8 mouse cellular contexts compared by ENCODE assay signal in the genomic region with DNA sequence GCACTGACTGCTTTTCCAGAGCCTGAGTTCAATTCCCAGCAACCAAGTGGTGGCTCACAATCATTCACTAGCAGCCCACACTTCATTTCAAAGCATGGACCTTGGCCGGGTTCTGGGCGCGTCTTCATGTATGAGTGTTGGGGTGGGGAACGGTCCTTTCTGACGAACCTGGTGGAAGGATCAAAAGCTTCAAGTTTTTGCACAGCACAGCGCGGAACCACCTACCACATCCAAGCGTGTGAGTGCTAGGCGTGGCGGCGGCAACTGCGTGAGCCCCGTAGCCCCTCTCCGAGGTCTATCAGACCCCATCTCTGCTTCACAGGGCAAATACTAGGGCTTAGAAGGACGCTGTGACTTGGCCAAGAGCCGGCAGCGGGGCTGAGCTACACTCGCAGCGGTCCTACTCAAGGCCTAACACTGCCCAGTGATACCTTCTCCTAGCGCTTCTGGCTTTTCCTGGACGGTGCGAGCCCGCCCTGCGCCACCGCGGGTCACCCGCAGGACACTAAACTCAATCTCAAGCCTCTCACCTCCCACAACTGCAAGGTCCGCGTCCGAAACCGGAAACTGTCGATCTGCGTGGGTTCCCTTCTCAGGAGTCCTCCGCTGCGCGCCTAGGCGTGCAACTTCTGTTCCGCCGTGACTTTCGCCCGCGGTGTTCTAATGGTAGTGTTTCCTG. TPM values are rescaled to one million over a fixed set of nuclear protein-coding genes. Genes with fewer than 3 reads are reported as not detected.
DNase-seq lines count a peak whose midpoint lies in the region; ATAC-seq and TF ChIP-seq lines count a peak whose summit lies in the region.

No protein-coding gene starts in this region.

- no peaks in the 10 kb centered on the region for H3K4me1 ChIP-seq in hindbrain, postnatal 0 days (ENCODE audit: insufficient read depth, low read length)

- peak overlapping the region; percentile 94 for H3K27ac ChIP-seq in gastrocnemius, adult 2 months
- peak overlapping the region; percentile 91 for H3K27ac ChIP-seq in hindbrain, postnatal 0 days
- peak overlapping the region; percentile 70 for H3K27ac ChIP-seq in macrophage

- peak overlapping the region; percentile 91 for H3K9ac ChIP-seq in hindbrain, postnatal 0 days (replicated peaks; ENCODE audit: low read length)

- TF ChIP-seq CTCF in gastrocnemius, adult 2 months (IDR thresholded peaks at IDR 0.05): peak; percentile 16; the same call in 1 of the 2 replicates
- TF ChIP-seq CTCF in hindbrain, postnatal 0 days (IDR thresholded peaks at IDR 0.05; ENCODE audit: low read depth): peak; percentile 17; the same call in 1 of the 2 replicates

- under 1% methylated on average over 40 of the region's 42 CpGs for WGBS in hindbrain, postnatal 0 days
- under 1% methylated on average over 41 of the region's 42 CpGs for WGBS in macrophage (ENCODE audit: missing documents)

- peak; percentile 92 for DNase-seq in gastrocnemius, adult 2 months
- peak; percentile 95 for DNase-seq in hindbrain, postnatal 0 days (ENCODE audit: low spot score)
- DNase-seq in left cerebral cortex, adult 18-20 months (ENCODE audit: low spot score in 2 of 2): peak; percentile 83 to 86
- peak; percentile 71 for DNase-seq in retina, postnatal 7 days (ENCODE audit: low read depth, low spot score)
- DNase-seq in urinary bladder, adult 18-20 months (ENCODE audit: low spot score in 2 of 2): peak; percentile 80 to 92

- peak; percentile 81 for ATAC-seq in activated CD4-positive, CD25-positive, alpha-beta regulatory T cell, adult 4 months
- ATAC-seq in common myeloid progenitor, adult 5-6 weeks (replicated peaks; ENCODE audit: low read depth, poor library complexity, severe bottlenecking): peak; percentile 86
- ATAC-seq in hindbrain, postnatal 0 days: peak; percentile 93

- peak overlapping the region; percentile 76 for H3K4me3 ChIP-seq in gastrocnemius, adult 2 months
- H3K4me3 ChIP-seq in hindbrain, postnatal 0 days (ENCODE audit: low read length): peak overlapping the region; percentile 88
- peak overlapping the region; percentile 99 for H3K4me3 ChIP-seq in macrophage (ENCODE audit: inconsistent target)

- no peaks in the 10 kb centered on the region for H3K79me2 ChIP-seq in macrophage (ENCODE audit: inconsistent target)

- peak overlapping the region; percentile 71 for H3K4me2 ChIP-seq in hindbrain, postnatal 0 days (ENCODE audit: low read depth, low read length)

- H3K36me3 ChIP-seq in hindbrain, postnatal 0 days (ENCODE audit: insufficient read depth, low read length): 0 out of 2 replicates have a peak, but pooled peaks cover 16% of the 10 kb centered on the region
- peaks cover 17% of the 10 kb centered on the region; the same call in 1 of the 2 replicates for H3K36me3 ChIP-seq in macrophage (ENCODE audit: inconsistent target)

- H3K27me3 ChIP-seq in hindbrain, postnatal 0 days (ENCODE audit: insufficient read depth, low read length): no peaks in the 10 kb centered on the region

- intact Hi-C loops in gastrocnemius, adult 2 months (cut with DNase I): no loop called here

- no peaks in the 10 kb centered on the region for H3K9me3 ChIP-seq in hindbrain, postnatal 0 days (ENCODE audit: low read length)

RNA-seq across cellular contexts. Expression of a gene that starts 0.5 kb away (rescaled TPM):
- polyA plus RNA-seq in activated CD4-positive, CD25-positive, alpha-beta regulatory T cell, adult 4 months (2017; shearing (Covaris generic)): 10 to 100 TPM; 37.5 to 67.2 TPM
- 16.8 and 17.7 TPM in 2 replicates for total RNA-seq in common myeloid progenitor, adult 5-6 weeks (2017)
- 10 to 100 TPM; 14.5 to 15.3 TPM for total RNA-seq in gastrocnemius, adult 2 months (2021)
- total RNA-seq in hindbrain, postnatal 0 days (2014; rRNA removed): 9.6 and 13.2 TPM in 2 replicates
- 5.0 and 6.6 TPM in 2 replicates for polyA plus RNA-seq in hindbrain, postnatal 0 days (2015; fragmentation: Nextera tagmentation; extraction: Ambion mirVana)
- total RNA-seq in left cerebral cortex, adult 18-20 months (2021): 10 to 100 TPM; 13.7 to 17.8 TPM
- total RNA-seq in macrophage (2018; cell fraction: chromatin; rRNA removed): 10 to 100 TPM in 25 of 26 experiments, 1 to 10 TPM in 1; 8.2 to 51.3 (median 27.1) TPM
- 1 to 10 TPM; 2.7 to 7.5 (median 5.0) TPM for total RNA-seq in macrophage (2018; cell fraction: cytosol; rRNA removed)
- total RNA-seq in macrophage (2018; cell fraction: nucleus; rRNA removed): 10 to 100 TPM in 13 of 26 experiments, 1 to 10 TPM in 13; 3.5 to 25.0 (median 10.2) TPM
- polyA plus RNA-seq in macrophage (2018): 4.0 to 6.2 TPM (median 5.3 TPM) in 3 replicates

RNA-seq across cellular contexts. Expression of a gene that starts 35.6 kb away (rescaled TPM):
- polyA plus RNA-seq in activated CD4-positive, CD25-positive, alpha-beta regulatory T cell, adult 4 months (2017; shearing (Covaris generic)): not detected
- not detected in 2 replicates for total RNA-seq in common myeloid progenitor, adult 5-6 weeks (2017)
- total RNA-seq in gastrocnemius, adult 2 months (2021): 100 to 1,000 TPM; 245 to 247 TPM
- total RNA-seq in hindbrain, postnatal 0 days (2014; rRNA removed): 40.4 and 41.1 TPM in 2 replicates
- 20.0 and 20.1 TPM in 2 replicates for polyA plus RNA-seq in hindbrain, postnatal 0 days (2015; fragmentation: Nextera tagmentation; extraction: Ambion mirVana)
- 10 to 100 TPM; 34.4 to 36.6 TPM for total RNA-seq in left cerebral cortex, adult 18-20 months (2021)
- 10 to 100 TPM in 2 of 26 experiments, 1 to 10 TPM in 17, under 1 TPM in 6, not detected in 1; 0.47 to 13.4 (median 4.1) TPM for total RNA-seq in macrophage (2018; cell fraction: chromatin; rRNA removed)
- total RNA-seq in macrophage (2018; cell fraction: cytosol; rRNA removed): 10 to 100 TPM in 1 of 26 experiments, 1 to 10 TPM in 25; 3.3 to 10.4 (median 5.8) TPM
- total RNA-seq in macrophage (2018; cell fraction: nucleus; rRNA removed): 10 to 100 TPM in 4 of 26 experiments, 1 to 10 TPM in 21, under 1 TPM in 1; 0.92 to 11.5 (median 3.1) TPM
- 2.9 to 11.4 TPM (median 6.1 TPM) in 3 replicates for polyA plus RNA-seq in macrophage (2018)

Comparison
In these comparisons a context has a peak if more than half of its experiments do, and no peak if none do; other contexts are left out.
1. Peak in every context shown above with its lines: DNase-seq, ATAC-seq, H3K4me3 ChIP-seq and H3K27ac ChIP-seq.
2. RNA of a gene that starts 35.6 kb away (total RNA-seq): 245 to 247 TPM in gastrocnemius, adult 2 months, 40.4 to 41.1 TPM in hindbrain, postnatal 0 days and 34.4 to 36.6 TPM in left cerebral cortex, adult 18-20 months; not detected in common myeloid progenitor, adult 5-6 weeks; every median in the first group is over 10 times any median in the second.